Mouse (Mus musculus) left cerebral cortex, postnatal 10 days (tissue): ENCODE results near the gene Dagla. TPM values are rescaled to one million over a fixed set of nuclear protein-coding genes. Genes with fewer than 3 reads are reported as not detected.

Experiments
- DNase-seq, 2 experiments: peaks; one replicate each; pipeline ENCODE4 v3.0.0; 2021 to 2022; ENCODE audit warnings: low spot score in 2 of 2, mixed read lengths in 1 of 2; ENCODE audit errors: extremely low spot score in 1 of 2
- intact Hi-C: fragments of 180-260 bp; cut with DNase I; formaldehyde crosslinking; loops from one replicate; pipeline ENCODE4 v1.15.1; 2025
- total RNA-seq, 2 experiments: library from RNA; stranded (reverse); gene quantifications; 2 replicates each; pipeline ENCODE4 v1.2.3; 2021

Gene Dagla
- total RNA-seq, 2 experiments from 2014 or later, result 65.9 to 68.7 TPM

DNA sequence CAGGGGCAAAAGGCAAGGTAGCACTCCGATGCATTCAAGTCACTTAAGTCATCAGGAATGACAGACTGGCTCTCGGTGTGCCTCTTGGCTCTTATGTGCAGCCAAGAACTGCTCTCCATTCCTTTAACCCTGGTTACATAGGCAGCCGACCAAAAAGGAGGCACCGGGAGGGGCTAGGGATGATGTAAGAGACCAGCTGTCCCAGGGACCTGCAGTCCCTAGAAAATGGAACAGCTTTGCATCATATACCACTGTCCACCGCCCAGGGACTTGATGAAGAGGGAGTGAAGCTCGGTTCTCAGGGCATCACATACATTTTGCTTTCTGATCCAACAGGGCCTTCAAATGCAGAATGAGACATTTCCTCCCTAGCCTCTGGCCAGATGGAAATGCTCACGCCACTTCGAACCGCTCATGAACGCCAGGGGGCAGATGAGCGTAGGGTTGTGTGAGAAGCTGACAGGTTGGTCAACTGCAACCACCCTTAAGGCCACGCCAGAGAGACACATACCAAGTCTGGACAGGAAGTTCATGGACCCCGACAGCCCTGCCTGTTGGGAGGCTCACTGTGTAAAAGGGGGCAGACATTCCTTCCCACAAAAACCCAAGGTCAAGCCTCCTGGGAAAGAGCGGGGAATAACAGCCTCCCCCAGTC, 38.4 kb downstream of the Dagla start:
- peak; percentile 53 to 90 for DNase-seq
- intact Hi-C loops, result no loop called here

DNA sequence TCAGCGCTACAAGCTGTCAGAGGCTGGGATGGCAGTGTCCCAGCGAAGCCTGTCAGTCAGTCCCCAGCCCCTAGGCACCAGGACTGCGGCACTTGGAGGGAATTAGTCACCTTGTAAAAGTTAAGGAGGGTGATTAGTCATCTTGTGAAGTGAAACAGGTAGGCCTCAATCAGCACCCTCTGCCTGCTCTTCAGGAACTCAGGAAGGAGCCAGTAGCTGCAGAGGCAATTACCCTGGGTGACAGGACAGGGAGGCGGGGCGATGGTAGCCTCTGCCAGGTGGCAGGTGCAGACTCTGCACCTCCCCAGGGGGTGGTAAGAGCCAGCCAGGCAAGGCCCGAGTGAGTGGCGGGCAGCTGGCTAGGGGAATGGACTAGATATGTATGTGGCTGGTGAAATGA, 43.3 kb downstream of the Dagla start:
- intact Hi-C loops, result no loop called here
- no peak for DNase-seq

DNA sequence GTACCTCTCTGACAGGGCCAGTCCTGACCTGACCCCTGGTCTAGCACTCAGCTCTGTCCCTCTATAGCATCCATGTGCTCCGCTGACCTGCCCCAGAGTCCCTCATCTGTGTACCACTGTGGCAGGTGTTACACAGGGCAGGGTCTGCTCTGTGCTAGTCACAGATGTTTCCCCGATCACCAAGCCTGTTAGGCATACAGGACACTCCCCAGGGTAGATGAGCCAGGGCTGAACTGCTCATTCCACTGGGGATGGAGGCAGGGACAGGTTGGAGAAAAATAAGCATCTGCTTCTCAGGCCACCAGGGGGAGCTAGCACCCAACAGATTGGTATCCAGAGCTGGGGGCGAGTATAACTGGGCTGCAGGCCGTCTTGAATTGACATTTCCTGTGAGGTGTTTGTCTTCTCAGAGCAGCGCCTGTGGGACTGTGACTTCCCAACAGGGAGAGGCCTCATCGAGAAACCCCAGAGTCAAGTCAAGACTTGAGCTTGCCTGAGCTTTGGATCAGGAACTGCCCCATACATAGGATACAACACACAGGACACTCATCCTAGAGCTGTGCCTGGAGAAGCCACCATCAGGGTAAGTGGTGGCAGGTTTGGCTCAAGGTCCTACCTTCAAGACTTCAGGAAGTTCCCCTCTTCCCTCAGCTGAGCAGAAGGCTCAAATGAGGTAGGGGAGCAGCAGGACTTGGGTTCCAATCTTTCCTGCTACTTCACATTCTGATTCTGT, 46.2 kb downstream of the Dagla start:
- intact Hi-C loops, result loop anchor here (10.0 kb wide), 1 partner anchor 226 kb away; the partner anchor contains the start of gene Ppp1r32

DNA sequence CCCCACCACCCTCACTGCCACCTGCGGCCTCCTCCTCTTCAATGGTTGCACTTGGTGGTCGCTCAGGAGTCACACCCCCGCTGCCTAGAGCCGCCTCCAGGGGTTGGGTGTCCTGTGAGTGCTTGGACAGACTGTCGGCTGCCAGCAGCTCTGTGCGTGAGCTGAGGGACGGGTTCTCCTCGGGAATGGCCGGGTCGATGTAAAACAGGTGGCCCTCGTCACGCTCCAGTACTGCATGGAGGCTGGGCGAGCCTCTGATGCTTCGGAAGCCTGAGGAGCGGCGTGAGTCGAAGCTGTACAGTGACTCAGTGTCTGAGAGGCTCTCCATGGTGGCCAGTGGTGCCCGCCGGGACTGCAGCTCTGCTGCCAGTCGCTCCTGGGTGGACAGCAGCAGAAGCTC, 56.5 kb downstream of the Dagla start:
- no peak for DNase-seq
- intact Hi-C loops, result no loop called here

More for the DNA sequence above, 46.2 kb downstream of the Dagla start:
- peak; percentile 71 to 88 for DNase-seq

DNA sequence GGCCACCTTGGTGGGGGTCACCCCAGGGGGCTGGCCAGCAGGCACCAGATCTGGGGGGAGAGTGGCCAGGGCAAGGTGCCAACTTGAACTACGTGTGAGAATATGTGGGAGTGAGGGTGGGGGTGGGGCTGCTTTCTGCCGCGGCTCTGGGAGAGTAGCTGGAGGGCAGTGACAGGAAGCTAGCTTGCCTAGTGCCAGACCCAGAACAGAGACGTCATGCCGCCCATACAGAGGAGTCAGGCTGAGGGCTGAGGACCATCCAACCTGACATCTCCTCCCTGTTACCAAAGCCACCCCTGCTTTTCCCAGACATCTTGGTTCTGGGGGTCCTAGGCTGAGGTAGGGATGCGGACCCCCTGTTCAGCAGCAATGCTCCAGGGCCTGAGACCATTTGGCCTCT, 57.5 kb downstream of the Dagla start:
- intact Hi-C loops, result no loop called here
- no peak for DNase-seq

DNA sequence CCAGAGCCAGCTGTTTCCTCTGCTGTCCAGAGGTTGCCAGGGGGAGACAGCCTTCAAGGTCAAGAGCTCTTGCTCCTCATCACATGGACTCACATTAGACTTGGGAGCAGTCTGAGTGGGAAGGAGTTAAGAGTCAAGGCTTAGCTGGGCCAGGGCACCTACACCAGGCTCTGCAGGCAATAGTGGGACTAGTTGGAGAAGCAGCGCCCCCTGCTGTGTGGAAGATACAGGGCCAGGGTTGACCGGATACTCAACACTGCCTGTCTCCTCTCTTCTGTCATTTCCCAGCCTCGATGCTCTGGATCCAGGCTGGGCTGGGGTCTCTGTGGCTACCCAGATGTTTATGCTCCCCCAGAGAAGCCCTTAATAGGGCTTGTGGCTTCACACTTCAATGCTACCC, 60.5 kb downstream of the Dagla start:
- DNase-seq, result peak; percentile 31 to 80
- intact Hi-C loops, result no loop called here

DNA sequence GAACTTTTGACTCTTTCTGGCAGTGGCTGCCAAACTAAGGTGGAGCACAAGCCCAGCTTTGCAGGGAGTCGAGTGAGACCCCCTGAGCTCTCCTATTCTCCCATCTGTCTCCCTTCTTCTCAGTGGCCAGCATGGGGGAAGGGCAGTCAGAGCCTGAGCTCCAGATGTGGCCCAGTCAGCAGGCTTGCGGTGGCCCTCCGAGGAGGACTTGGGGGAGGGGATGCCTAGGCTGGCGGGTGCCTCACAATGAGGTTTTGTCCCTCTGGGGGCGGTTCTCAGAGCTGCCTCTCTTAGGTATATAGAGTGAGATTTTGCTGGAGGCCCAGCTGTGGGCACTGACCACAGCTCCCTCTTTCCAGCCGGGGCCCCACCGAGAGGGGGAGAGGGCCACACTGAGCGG, 61.8 kb downstream of the Dagla start:
- intact Hi-C loops, result no loop called here
- peak in 1 of 2 experiments; percentile 56 for DNase-seq

DNA sequence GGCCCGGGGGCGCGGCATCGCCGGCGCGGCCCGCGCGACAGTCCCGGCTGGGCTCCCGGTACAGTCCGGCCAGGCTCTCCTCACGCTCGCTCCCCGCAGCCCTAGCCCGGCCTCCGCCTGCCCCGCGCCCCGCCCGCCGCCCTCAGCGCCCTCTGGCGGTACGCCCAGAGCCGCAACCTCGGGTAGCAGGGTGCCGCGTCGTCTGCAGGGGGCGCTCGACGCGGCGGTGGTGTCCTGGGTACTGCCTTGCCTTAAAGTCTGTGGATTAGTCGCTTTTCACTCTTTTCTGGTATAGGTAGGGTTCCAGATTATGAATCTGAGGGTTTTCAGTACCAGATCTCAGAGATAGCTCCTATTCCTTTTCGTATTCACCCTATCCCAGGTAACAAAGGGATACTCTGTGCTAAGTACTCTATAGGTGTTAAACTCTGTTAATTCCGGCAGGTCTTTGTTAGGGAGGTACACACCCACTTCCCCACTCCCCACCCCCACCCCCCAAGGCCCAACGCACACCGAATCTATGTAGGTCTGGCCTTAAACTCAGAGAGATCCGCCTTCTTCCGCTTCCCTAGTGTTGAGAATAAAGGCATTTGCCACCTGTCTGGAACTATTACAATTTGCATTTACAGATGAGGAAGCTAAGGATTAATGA, 63.9 kb downstream of the Dagla start, which contains the start of gene Myrf:
Gene Myrf, minus strand, starts transcription at position 95 of the 652 bp plus-strand sequence.
- intact Hi-C loops, result no loop called here
- peak in 1 of 2 experiments; percentile 87 for DNase-seq

DNA sequence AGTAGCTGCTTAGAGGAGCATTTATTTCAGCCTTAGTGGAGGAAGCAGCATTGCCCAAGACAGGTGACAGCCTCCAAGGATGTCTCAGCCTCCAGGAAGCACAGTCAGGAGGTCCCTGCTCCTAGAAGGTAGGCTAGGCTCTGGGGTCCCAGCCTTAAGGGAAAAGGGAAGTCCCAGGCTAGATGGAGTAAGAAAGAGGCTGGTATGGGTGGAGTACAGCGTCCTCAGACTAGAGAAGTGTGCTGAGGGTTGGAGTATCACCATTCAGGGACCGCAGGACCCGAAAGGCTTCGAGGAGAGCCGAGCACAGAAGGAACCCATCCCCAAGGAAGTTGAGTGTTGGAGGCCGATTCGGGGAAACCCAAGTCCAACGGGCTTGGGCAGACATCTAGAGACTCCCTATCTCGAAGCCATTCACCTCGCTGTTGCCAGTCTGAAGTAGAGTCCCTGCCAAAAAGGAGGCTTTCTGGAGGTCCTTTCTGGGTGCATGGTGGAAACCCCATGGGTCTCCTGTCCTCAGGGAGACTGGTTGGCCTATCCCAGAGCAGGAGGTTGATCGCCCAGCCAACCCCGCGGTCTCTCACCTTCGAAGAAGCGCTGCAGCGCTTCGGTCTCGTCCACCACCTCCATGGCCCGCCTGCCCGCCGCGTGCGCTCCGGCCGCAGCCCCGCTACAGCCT, 64.6 kb downstream of the Dagla start:
- no peak for DNase-seq
- intact Hi-C loops, result no loop called here

DNA sequence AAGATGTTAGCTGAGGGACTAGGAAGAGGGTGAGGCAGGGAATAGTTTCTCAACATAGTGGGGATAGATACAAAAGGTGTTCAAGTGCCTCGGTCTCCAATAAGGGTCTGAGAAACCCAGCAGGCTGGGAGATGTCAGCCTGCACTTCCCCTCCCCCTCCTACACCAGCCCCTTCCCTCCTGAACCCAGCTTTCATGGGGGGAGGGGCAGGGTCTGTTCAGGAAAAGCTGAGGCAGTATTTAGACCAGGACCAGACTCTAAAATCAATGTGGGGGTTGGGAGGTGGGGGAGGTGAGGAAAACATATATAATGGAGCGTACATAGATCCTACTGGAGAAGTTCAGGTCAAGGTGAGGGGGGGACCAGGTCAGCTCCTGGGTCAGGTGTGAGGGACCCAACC, 65.3 kb downstream of the Dagla start:
- intact Hi-C loops, result no loop called here
- DNase-seq, result no peak

DNA sequence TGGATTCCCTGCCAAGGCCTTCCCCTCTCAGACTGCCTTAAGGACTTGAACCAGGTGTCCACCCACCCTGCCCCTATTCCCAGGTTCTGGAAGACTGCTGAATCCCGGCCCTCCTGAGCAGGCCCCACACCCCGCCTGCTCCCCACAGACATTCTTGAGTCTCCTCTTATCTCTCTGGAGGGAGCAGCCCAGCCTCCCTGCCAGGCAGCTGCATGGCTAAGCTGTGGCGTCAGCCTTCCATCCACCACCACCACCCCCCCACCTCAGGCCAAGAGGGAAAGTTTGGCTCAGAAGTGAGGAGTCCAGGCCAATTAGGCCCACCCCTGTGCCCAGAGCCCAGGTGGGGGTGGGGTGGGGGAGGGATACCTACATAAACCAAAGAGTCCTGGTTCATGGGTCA, 66.2 kb downstream of the Dagla start:
- intact Hi-C loops, result no loop called here
- DNase-seq, result no peak

DNA sequence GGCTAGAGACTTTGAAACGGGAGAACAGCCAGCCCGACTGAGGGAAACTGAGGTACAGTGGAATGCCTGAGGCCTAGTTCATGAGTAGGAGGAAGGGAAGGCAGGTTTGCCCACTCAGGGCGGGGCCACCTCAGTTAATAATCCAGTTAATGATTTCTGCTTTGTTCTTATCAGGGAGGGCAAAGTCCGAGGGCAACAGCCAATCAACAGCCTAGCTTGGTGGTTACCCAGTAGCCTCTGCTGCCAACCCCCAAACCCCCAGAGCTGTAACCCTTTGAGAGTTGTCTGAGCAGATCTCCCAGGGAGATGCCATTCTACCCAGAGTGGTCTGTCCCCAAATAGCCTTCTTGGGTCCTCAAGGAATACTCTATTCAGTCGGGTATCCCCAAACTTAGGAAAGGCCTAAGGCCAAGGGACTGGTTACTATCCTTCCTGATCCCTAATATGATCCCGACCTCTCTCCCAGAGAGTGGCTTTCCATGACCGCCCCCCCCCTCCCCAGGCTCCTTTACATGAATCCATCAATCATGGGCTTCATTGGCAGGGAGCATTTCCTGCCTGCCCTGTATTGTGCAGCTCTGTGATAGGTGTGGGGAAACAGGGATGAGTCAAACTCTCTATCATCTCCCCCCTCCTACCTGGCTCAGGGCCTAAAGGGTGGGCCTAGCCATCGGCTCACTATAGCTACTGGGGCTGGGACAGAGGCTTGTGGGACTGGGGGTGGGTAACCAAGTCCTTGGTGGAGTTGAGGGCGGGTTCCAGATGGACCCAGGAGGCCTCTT, 68.7 kb downstream of the Dagla start:
- no peak for DNase-seq
- intact Hi-C loops, result no loop called here

DNA sequence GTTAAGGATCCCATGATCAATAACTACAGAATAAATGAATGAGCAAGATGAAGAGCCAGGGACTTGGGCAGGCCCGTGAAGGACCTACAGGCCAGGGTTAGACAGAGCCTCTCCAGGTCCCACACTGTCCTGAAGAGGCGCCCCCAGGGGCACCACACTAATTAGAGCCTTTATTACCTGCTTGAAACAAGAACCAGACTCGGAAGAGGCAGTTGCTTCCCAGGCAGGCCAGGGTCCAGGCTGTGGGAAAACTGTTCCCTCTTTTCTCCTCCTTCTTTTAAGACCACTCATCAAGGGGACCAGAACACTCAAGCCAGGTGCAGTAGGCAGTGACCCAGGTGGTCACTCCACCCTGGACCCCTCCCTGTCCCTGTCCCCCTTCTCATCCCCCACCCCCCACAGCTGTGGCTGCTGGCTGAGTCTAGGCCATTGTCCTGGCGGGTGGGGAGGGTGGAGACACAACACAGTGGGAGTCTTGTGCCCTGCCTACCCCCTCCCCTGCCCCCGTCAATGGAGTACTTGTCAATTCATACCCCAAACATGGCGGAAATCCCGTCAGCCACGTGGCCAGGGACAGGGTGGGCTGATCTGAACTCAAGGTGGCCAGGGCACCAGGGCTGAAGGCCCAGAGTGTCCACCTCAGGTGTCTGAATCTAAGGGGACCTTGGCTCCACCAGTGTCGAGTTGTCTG, 72.2 kb downstream of the Dagla start:
- DNase-seq, result peak in 1 of 2 experiments; percentile 65

DNA sequence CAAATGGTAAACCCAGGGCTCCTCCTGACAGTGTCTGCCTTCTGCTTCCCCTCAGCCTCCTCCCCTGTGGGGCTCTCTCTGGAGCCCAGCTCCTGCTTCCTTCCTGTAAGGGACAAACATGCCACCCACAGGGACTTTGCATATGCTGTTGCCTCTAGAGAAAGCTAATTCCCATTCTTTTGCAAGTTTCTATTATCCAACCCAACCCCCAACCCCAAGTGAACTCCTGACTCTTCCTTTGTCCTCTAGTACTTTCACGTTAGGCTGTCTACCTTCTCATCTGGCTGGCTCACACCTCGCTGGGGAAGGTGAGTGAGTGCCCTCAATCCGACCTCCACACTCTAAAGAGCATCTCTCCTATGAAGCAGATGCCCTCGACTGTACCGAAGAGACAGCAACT, 72.8 kb downstream of the Dagla start:
- DNase-seq, result no peak
- intact Hi-C loops, result no loop called here

More for the DNA sequence above, 72.2 kb downstream of the Dagla start:
- intact Hi-C loops, result no loop called here

DNA sequence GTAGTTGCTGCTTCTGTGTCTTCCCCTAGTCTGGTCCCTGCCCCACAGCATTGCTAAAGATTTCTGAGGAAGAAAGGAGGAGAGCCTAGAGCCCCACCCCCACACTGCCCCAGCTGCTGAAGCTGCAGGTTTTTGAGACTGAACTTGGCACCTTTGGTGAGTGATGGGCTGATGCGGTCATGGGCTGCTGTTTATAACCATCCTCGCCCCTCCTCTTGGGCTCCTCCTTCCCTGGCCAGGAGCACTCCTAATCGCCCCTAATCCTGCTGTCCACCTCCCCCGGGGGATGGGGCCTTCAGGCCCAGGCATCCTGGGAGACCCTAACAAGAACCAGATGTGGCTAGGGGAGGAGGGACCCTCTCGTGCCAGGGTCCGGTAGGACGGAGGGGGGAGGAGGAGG, 73.7 kb downstream of the Dagla start:
- intact Hi-C loops, result no loop called here
- no peak for DNase-seq

DNA sequence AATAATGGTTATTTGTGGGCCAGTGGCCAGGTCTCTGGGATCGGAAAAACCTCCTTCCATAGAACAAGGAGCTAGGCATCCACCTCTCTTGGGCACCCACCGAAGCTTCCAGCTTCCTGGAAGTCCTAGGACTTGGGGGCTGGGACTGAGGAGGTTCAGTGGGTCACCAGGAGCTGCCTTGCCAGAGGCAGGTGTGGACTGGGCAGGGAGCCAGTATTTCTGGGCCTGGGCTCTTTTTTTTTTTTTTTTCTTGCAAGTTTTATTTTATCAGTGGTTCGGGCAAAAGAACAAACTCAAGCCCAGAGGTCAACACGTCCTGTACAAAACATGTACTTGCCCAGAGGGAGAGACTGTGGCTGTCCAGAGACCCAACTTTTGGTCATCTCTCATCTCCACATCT, 78.9 kb downstream of the Dagla start:
- intact Hi-C loops, result no loop called here

DNA sequence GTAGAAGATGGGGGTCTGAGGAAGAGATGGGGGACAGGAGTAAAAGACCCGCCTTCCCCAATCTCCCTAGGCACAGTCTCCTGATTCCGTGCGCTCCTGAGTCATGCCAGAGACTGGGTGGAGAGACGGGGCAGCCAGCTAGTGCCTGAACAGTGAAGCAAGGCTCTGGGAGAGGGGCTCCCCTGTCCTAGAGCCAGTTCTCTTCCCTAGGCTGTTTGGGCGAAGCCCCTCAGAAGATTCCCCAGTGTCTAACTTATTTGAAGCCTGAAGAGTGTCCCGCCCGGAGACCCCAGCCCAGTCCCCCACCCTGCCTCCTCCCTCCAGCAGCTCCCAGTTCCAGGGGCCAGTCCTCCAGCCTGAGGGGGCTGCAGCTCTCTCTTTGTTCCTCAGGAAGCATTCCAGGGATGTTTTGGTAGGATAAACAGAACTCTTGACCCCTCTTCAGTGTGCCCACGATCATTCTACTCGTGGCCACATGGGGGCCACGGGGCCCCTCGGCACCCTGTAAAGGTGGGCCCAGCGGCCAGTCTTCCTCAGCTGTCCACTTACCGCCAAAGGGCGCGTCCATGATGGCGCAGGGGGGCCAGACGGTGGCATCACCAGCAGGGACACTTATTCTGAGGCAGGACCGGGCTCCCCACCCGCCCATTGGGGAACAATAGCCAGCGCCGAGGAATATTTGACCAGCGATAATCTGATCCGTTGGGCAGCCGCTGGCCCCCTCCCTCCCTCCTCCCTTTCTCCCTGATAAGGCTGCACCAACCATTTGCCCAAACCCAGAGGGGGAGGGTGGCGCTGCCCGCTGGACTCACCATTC, 79.8 kb downstream of the Dagla start:
- intact Hi-C loops, result no loop called here
- no peak for DNase-seq

More for the DNA sequence above, 78.9 kb downstream of the Dagla start:
- DNase-seq, result no peak
